Mouse (Mus musculus): ENCODE measurements at regions not wholly inside any gene's neighbourhood (a gene's known extent, or its start where the extent isn't known, plus 50 kb on each side); places are given as distances from the start of the nearest gene placed in this dataset.

DNA sequence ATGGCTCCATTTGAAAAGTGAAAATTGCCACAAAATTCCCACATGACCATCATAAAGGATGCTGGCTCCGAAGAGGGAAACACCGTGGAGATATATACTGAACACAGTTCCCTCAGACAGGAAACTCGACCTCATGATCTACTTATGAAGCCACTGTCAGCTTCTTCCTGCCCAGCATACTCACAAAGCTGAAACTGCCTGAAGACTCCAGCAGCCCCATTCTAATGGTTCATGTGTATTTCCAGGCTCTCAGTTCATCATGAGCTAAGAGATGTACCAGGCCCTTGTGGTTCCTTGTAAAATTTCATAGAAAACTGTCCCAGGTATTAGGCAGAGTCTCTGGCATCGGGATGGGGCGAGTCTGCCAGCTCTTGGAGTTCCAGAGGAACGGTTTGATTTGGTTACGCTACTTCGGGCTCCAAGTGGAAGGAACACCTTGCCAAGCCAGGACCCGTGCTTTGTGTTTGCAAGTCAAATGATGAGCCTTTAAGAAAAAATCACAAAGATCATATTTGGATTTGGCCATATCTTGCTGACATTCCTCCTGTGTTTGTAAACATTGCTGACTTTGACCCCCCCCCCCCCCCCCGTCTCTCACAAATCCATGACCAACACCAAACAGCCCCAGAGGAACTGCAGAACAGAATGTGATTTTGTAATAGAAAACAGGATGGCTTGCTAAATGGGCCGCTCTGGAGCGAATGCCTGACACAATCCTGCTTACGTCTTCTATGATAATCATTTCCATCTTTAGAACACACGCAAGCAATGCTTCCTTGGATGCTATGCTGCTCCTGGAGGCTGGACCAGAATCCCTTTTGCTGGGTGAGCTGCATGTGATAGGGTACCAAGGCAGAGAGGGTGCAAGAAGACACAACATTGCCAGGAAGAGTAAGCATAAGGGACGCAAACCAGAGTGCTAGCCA, 203.7 kb upstream of the Gm15217 start:
- intact Hi-C loops (cut with DNase I; ENCODE audit: low total_unique reads) = no loop called here

DNA sequence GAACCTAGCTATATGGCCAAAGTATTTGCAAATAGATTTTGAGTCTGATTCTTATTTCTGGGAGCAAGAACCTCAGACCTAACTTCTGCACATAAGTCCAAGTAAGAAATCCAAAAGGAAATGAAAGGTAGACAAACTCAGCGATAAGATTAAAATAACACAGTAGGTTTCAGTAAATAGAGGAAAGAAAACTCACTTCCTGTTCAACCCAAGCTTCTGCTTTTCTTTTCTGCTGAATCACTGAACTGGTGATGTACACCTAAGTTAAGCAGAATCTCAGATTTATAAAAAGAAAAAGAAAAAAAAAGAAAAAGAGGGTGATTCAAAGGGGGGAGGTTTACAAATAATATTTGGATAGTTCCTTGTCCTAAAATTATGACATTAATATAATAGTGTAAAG, 200.2 kb upstream of the Gm15217 start:
- DNase-seq = no peak
- intact Hi-C loops (cut with DNase I; ENCODE audit: low total_unique reads) = no loop called here

More for the DNA sequence above, 203.7 kb upstream of the Gm15217 start:
- no peak for DNase-seq

DNA sequence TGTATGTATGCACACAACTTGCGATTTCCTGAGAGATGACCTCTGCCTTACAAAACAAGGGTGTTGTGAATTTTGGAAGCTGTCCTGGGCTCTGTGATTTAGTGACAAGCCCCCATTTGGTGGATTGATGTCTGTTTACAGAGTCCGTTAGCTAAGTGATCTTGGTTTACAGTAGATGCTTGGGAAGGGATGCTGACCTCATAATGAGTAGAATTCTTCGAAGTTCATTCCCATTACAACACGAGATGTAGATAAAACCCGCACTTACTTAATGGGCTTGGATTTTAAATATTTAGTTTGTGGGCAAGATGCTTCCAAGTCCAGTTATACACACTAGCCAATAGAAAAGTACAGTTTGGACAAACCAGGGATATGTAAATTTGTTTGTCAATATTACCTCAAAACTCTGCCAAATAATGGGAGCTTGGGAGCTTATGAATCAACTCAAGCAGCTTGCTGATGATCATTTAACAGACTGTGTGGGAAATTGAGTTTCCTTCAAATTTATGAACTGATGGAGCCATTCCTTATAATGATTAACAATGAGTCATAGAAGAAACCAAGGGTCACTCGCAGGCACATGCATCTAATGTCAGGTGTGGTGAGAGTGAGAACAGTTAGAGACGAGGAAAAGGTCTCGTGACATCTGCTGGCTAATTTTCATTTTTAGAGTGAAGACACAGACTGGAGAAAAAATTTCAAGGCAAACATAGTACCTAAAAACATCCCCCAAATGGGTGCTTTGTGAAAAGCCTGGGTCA, 187.4 kb upstream of the Gm15217 start:
- intact Hi-C loops (cut with DNase I; ENCODE audit: low total_unique reads) = no loop called here
- DNase-seq = no peak

DNA sequence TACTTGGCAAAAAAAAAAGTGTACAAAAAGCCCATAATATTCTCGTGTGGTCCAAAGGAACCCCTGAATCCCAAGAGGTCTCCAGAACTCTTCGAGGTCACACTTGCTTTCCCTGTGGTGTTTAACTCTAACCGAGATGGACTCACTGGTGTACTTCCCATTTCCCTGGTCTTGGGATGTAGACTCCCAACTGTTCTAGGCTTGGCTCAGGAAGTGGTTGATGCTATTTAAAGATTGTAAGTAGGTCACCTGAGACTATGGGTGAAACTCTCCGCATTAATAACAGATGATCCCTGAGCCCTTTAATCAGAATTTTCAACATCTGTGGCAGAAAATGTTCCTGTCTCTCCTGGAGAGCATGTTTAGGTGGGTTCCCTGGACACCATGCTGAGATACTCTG, 185.6 kb upstream of the Gm15217 start:
- DNase-seq = no peak
- intact Hi-C loops (cut with DNase I; ENCODE audit: low total_unique reads) = no loop called here

DNA sequence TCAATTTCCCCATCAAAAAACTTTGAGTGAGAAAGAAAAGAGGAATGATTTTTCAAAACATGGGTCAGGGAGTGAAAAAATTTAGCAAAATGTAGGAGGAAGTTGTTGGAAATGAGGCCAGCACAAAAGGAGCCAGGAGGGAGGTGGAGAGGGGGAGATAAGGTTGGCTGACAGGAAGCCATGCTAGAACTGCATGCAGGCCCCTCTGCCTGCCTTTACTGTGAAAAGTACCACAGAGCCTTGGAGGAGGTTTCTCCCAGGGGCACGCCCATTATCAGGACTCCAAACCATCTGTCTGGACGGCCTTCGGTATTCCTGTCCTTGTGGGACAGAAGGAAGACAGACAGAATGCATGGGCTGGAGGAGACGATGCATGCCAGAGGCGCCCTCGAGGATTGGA, 183.3 kb upstream of the Gm15217 start:
- intact Hi-C loops (cut with DNase I; ENCODE audit: low total_unique reads) = no loop called here
- DNase-seq = no peak

DNA sequence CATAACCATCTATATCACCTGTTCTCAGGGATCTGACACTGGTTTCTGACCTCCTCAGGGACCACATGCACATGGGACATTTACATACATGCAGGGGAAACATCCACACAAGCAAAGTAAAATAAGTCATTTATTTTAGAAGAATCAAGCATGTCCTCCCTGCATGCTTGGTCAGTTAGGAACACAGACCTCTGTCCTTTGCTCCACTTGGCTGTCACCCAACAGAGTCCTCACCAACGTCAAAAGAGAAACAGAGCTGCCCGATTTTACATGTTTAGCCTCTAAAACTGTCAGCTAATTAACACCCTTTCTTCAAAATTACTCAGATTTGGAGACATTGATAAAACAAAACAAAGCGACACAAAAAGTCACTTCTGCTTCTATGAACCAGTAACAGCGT, 176.4 kb upstream of the Gm15217 start:
- intact Hi-C loops (cut with DNase I; ENCODE audit: low total_unique reads) = no loop called here
- no peak for DNase-seq

DNA sequence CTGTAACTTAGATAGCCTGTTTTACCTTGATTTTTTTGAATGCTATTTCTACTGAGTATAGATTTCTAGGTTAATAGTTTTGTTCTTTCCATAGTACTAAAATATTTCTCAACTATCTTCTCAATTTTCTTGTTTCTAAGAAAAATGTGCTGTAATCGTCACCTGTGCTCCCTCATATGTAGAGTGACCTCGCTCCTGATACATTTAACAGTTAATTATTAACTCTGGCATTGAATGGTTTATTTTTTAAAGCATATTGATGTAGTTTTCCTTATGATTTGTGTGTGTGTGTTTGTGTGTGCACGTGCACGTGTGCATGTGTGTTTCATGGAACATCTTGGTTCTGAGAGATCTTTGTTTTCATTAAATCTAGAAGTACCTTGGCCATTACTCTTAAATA, 158.7 kb upstream of the Gm15217 start:
- intact Hi-C loops (cut with DNase I; ENCODE audit: low total_unique reads) = no loop called here
- DNase-seq = no peak

DNA sequence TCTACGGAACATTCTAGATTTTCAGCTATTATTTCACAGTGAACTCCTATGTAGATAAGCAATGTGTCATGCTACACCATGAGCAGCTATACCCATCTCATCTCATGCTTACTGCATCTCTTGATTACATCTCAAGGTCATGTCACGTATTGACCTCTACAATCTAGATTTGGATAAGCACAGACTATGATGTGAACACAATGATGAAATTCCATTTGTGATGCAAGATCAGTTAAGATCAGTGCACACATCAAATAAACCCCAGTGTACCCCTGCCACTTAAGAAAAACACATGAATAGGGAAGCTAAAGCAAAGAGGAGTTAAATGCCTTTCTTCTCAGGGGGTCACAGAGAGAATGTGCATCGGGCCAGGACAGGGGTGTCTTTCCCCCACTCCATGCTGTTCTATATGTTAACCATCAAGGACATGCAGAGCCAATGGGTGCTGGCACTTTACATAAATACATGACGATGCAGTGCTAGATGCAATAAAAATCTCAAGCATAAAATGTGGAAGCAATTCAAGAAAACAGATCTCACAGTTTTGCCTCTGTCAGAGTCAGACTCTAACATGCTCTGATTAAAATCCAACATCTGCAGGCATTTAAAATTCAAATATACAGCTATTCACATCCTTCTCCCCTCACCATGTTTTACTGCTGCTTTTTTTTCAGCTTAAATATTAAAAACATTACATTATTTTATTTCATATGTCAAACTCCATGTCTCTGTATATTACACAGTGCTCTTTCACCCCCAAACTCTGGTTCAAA, 157.1 kb upstream of the Gm15217 start:
- DNase-seq = no peak
- intact Hi-C loops (cut with DNase I; ENCODE audit: low total_unique reads) = no loop called here

DNA sequence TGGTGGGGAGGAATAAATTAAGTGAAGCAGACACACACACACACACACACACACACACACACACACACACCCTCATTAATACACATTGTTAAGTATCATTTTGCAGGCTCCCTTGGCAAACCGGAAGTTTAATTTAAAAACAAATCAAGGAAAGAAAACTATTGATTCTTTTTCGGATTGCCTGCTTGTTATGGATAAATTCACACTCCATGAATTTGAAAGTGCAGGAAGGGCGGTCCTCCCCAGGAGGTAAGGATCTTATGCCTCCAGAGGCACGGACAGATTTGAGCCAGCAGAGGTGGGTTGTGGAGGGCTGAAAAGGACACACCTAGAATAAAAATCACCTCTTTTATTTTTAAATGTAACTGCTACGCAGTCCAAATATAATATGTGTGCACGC, 156.2 kb upstream of the Gm15217 start:
- intact Hi-C loops (cut with DNase I; ENCODE audit: low total_unique reads) = no loop called here
- no peak for DNase-seq

DNA sequence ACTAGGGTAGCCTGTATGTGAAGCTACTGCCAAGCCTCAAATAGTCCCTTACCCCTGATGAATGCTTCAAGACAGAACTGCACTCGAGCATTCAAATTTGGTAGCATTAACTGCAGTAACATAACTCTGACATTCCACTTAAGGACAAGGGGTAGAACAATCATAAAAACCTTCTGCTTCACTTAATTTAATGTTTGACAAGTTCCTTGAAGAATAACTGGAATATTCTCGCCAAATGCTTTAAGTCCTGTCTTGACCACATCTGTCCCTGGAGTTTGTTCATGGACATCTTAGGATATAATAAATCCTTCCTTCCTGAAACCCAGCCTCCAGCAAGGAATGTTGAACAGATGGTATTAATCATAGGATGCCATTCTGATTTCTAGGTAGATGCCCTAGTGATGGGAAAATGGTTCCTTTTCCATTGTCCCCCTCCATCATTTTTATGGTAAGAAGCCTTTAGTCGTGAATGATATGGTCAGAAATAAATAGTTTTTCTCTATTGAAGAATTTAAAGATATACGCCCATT, 154.7 kb upstream of the Gm15217 start:
- intact Hi-C loops (cut with DNase I; ENCODE audit: low total_unique reads) = no loop called here

DNA sequence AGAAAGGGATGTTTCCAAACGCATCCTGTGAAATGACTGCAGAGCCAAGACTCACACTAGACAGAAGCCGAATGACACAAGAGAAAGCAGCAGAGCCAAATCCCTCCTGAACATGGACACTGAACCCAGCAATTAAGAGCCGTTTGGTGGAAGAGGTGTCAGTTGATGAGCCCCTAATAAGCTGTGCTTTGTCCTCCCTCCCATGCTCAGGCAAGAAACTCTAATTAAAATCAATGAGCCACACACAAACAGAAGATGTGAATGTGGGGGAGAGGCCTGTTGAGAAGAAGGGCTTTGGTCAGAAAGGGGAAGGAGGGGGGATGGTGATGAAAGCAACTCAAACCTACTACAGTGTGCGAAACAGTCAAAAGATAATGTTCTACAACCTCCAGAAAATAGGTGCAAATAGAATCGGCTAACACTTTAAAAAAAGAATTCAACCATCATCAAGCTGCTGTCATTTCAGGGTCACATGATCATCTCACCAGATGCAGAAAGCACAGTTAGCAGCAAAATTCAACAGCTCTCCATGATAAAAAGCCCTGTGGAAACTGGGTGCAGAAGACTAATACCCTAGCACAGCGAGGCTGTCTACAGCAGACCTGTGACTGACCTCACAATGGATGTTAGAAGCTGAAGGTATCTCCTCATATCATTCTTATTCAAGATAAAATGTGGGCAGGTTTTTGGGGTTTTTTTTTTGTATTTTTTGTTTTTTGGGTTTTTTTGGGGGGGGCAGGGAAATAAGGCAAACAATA, 153.2 kb upstream of the Gm15217 start:
- intact Hi-C loops (cut with DNase I; ENCODE audit: low total_unique reads) = no loop called here
- DNase-seq = no peak

More for the DNA sequence above, 154.7 kb upstream of the Gm15217 start:
- DNase-seq = no peak

DNA sequence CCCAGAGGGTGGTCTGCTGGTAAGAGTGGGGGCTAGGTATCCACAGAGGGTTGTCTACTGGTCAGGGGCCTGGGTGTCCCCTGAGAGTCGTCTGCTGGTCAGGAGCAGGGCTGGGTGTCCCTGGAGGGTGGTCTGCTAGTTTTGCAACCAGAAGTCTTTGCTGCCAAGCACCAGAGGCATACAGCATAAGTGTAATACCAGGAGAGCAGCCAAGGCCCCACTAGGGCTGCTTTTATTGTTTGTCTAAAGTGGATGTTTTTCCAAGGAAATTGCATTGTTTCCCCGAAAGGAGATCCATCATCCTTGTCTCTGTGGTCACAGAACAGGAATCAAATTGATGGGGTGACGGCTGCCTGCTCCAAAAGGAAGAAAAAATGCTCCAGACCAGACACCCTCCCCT, 145.2 kb upstream of the Gm15217 start:
- no peak for DNase-seq
- intact Hi-C loops (cut with DNase I; ENCODE audit: low total_unique reads) = no loop called here

DNA sequence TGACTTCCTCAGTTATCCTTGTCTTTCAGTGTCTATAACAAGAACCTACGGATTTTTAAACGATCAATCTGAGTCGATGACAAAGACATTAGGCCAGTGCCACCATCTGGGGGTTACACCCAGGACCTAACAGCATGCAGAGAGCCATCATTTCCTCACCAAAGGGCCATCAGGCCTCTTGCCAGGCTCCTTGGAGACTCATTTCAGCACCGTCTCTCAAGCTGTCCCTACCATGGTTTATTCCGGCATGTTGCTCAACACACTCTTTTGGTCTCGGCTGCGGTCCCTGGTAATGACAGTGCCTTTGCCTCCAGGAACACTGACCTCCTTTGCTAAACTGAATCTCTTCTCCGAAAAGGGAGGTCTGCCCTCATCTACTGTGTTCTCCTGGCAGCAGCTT, 144.4 kb upstream of the Gm15217 start:
- DNase-seq = no peak
- intact Hi-C loops (cut with DNase I; ENCODE audit: low total_unique reads) = no loop called here

DNA sequence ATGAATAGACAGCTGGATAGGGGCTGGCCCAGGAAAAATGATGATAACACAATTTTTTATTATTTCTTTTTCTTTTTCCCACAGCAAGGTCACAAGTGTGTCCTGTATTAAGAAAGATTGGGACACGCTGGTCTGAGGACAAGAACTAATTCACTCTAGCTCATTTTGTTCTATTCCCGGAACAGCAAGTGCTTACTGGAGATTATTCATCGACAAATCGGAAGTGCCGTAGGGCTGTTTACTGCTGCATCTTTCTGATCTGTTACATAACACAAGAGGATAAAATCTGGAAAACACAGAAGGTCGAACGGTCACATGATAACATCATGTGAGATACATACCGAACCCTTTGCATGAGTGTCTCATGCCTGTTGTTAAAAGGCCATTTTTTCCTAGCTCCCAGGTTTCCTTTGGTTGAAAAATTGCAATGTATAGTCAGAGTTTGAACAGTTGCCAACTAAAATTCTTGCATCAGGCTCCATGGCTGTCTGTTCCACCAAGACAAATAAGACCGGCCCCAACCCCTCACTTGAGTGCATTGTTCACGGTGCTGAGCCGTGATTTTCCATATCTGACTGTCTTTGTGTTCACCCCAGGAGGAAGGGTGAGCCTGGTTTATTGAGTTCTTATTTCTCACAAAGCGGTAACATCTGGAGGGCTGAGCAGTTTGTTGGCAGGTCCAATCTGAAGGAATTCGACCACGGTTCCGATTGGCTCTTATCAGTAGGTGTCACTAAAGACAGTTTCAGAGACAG, 139.0 kb upstream of the Gm15217 start:
- DNase-seq = no peak
- intact Hi-C loops (cut with DNase I; ENCODE audit: low total_unique reads) = no loop called here

DNA sequence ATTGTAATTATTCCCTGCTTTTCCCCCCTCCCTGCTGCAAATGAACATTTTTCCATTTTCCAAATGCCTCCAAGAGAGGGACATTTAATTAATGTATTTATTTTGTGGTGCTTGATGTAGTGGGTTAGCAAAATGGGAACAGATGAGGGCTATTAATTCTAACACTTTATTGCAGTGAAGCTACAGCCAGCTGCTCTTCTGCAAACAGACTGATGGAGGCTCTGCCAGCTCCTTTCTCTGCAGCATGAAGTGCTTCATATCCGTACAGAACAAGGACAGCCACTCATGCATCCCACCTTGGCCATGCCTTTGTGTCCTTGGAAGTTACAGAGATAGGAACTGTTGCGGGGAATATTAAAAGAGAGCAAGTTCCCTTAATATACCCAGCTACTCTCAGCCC, 138.3 kb upstream of the Gm15217 start:
- intact Hi-C loops (cut with DNase I; ENCODE audit: low total_unique reads) = no loop called here
- peak; percentile 9 for DNase-seq

DNA sequence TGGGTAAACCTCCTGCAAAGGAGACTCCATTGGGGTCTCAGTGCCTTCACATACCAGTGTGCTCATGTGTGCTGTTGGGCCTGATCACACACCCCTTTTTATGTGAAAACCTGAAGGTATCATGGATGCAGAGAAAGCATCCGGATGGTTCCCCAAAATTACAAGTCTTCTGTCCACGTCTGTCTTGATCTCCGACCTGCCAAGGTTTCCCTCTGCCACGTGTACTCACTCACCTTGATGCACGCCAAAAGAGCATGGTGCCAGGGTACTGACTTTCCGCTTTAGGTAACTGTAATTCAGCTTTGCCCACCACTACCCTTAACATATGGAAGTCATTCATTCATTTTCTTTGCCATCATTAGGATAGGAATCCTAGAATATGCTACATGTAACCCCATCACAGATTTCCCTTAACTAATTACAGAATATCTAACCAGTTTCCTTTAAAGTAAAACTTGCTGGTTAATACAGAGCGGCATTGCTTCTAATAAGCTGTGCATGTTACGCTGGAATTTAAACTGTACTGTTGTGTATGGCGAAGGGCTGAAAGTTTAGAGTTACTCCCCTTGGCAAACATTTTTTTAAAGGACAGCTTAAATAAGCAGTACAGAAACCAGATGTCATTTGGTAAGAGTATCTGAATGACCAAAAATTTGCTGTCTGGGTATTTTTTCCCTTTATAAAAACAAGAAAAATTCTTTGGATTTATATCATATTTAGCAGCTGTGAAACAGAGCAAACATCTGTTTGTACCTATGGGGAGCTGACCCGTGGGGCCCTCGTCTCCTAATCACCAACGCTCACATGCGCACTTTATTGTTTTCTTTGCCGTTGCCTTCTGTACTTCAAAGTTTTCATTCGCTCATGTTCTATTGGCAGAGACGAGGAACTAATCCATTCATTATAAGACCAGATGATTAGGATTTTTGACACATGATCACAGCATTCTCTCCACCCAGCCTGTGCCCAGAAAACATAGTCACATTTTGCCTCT, 131.4 kb upstream of the Gm15217 start:
- DNase-seq = no peak
- intact Hi-C loops (cut with DNase I; ENCODE audit: low total_unique reads) = no loop called here

DNA sequence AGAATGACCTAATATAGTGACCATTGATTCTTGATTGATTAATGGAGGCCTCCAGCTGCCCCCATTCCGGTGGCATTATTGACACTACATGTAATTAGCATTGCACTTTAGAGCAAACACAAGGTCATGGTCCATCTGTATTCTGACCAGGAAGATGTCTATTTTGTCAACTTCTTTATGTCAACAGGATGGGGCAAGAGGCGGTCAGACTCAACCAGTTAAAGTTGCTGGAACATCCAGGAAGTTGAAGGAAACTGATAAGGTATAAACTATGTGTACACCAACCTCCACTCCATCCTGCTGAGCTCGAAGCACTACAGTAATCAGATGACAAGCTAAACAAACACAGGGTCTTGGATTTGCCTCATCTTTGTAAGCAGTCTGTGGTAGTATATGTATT, 130.1 kb upstream of the Gm15217 start:
- intact Hi-C loops (cut with DNase I; ENCODE audit: low total_unique reads) = no loop called here
- no peak for DNase-seq

Data from gastrocnemius, postnatal 14 days (tissue).